Mouse (Mus musculus) naive thymus-derived CD4-positive, alpha-beta T cell, adult 2 months (primary cell): ENCODE data around the gene Rbck1.

Experiments
- DNase-seq: peaks from one replicate; pipeline ENCODE4 v3.0.0-alpha.2; 2011; ENCODE audit warnings: low read depth

The Rbck1 gene

DNA sequence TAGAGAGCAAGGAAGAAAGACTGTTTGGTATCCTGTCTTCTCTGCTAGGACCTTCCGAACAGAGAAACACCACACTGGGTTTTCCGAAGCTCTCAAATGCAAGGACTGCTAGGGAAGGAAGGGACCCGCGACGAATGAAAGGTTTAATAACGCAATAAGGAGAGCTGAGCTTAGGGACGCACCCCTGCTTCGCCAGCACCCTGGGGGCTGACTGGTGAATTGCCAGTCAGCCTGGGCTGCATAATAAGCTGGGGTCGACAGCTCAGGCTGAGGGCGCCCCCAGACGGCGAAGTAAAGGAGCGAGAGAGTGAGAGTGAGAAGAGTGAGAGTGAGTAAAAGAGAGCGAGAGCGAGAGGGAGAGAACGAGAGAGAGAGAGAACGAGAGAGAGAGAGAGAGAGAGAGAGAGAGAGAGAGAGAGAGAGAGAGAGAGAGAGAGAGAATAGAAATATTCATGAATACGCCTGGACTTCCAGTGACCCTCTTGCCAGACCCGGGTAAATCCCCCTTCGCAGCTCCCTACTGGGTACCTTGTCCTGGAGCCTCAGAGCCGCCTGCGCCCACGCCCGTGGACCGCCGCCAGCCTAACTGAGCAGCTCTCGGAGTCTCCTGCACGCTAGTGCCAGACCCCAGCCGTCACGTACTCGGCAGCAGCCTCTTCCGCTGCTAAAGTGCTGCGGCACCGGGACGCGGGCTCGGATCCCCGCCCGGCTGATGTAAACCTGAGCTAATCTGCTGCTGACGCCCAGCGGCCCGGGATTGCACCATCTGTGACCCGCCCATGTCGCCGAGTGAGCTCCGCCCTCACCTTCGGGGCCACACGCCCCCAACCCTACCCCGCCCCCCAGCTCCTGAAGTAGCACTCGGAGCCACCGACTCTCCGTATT is 11.1 kb upstream of the Rbck1 start, which contains the start of gene Trib3:
TSS of gene Trib3 (minus strand) at position 704 of the 885 bp plus-strand sequence.
- peak; percentile 92 for DNase-seq

- no peak for DNase-seq
These were observed 7.3 kb upstream of the Rbck1 start for GRCm38 (mm10) chr2:152339631-152340179.

DNA sequence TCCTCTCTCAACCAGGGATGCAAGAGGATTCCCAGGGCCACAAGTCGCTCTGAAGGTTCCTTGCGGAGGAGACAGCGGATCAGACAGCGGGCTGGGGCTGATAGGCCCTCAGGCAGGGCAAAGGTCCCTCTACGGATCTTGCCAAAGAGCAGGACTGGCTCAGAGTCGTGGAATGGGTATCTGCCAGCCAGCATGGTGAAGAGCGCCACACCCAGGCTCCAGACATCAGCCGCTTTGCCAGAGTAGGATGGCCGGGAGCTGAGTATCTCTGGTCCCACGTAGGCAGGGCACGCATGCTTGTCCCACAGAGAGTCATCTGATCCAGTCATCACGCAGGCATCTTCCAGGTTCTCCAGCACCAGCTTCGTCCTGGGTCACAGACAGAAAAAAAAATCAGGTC is 5.9 kb upstream of the Rbck1 start:
- DNase-seq = no peak

DNA sequence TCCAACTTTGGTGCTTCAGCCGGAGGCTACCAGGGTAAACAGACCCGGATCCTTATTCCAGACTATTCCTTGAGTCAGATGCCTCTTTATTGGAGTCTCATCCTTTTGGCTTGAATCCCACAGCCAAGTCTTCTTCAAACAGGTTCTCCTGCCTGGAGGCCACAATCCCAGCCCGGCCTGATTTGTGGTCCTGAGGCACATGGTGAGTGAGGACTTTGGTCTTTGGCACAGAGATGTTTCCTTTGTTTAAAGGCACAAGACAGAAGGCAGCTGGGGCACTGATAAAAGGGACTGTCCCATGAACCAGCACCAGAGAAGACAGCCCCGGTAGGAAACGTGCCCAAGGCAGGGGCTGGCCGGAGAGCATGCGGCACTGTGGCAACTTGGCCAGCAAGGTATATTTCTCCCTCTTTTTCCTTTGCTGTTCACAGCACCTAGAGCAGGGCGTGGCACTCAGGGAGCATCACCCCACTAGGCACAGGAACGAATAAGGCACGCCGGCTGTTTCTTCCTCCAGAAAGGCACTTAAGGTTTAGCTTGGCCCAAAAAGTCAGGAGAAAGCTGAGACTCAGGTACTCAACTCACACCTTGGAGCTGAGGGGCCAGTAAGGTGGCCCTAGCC is 5.2 kb upstream of the Rbck1 start:
- no peak for DNase-seq

- DNase-seq = no peak
These were observed 4.4 kb upstream of the Rbck1 start for GRCm38 (mm10) chr2:152336856-152337255.

- DNase-seq = no peak
These were observed 2.9 kb upstream of the Rbck1 start for GRCm38 (mm10) chr2:152335289-152335820.

DNA sequence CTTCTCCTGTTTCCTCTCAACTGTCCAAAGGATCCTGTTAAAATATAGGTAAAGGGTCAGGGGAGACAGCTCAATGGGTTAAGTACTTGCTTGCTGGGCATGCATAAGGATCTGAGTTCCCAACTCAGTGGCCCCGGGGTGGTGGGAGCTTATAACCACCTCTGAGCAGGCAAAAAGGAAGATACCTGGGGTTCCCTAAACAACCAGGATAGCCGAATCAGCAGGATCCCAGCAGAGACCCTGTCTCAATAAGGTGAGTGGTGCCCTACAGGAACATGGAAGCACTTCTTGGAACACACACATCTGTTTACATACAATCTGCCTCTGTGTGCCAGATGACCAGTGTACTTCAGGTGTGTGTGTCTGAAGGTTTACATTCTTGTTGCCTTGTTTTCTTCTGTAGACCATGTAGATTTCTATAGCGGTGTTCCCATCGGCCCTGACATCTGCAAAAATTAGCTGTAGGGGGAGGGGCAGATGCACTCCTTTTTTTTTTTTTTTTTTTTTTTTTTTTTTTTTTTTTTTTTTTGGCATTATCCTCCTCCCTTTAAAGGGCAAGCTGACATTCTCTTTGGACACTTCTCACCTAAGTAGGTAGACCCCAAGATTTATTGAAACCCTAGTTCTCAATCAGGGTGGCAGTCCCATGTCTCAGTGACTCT is 1.0 kb upstream of the Rbck1 start:
- peak; percentile 33 for DNase-seq

DNA sequence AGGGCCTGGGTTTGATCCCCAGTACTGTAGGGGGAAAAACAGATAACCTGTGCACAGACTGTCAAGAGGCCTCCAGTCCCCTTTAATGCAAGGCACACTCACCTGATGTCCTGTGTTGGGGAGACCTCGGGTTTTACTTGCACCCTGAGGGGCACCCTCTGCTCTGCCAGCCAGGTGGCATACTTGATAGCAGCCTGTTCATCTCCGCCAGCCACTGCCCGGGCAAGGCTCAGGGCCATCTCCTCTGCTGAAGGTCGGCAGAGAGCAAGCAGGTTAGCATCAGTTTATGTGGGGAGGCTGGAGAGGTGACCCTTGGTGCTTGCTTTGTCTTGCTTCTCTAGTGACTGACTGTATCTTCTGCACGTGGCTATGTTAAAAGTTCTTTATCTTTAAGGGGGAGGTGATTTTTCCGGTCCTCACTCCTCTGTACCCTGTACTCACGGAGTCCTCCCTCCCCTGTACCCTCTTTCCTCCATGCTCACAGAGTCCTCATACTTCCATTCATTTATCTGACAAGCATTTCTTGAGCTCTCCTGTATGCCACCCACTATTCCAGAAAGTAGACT is 1.5 kb downstream of the Rbck1 start:
- DNase-seq = peak; percentile 20

DNA sequence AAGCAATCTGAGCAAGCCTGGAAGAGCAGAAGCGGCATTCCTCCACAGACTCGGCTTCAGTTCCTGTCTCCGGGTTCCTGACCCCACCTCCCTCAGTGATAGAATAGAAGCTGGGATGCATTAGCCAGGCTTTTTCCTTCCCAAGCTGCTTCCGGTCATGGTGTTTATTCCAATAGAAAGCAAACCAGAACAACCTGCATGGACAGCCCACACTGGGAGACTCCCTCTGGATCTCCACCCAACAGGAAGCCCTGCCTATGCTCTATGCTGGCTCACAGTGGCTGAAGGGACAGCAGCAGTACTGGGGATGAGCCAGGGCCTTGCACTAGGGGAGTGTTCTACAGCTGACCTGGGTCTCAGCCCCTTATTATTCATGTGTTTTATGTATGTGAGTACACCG is 4.5 kb downstream of the Rbck1 start:
- DNase-seq = no peak

- DNase-seq = no peak
These were observed 5.8 kb downstream of the Rbck1 start for GRCm38 (mm10) chr2:152326654-152327053.

DNA sequence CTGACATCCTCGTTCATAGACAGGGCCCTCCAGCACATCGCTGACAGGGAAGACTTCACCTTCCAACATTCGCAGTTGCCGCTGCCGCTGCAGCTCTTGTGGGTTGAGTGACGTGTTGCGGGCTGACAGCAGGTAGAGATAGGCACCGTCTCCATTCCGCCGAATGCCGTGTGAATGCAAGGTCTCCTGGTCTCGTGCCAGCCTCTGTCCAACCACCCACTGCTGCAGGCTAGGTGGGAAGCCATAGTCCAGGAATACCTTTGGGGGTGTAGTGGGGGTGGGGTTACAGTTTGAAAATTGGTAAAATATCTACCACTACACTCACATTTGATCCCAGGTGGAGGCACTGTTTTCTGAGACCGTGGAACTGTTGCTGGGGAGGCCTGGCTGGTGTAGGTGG is 6.3 kb downstream of the Rbck1 start:
- DNase-seq = no peak

- DNase-seq = no peak
These were observed 7.6 kb downstream of the Rbck1 start for GRCm38 (mm10) chr2:152324842-152325241.

- no peak for DNase-seq
These were observed 8.5 kb downstream of the Rbck1 start for GRCm38 (mm10) chr2:152323971-152324370.

DNA sequence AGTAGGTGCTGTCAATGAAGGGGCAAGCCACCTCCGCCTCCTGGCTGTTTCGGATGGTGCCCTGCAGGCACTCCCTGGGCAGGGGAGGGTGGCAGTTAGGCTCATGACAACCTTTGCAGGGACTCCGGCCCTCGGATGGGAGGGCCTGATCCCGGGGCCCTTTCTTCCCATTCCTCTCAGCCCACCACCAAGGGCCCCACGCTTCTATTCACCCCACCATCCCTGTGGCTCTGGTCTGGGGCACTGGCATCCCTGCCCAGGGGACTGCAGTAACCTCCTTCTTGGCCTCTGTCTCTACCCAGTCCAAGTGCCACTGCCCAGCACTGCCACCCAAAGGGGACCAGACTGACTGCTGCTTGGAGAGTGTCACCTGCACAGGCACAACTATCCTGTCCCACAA is 10.3 kb downstream of the Rbck1 start:
- no peak for DNase-seq

DNA sequence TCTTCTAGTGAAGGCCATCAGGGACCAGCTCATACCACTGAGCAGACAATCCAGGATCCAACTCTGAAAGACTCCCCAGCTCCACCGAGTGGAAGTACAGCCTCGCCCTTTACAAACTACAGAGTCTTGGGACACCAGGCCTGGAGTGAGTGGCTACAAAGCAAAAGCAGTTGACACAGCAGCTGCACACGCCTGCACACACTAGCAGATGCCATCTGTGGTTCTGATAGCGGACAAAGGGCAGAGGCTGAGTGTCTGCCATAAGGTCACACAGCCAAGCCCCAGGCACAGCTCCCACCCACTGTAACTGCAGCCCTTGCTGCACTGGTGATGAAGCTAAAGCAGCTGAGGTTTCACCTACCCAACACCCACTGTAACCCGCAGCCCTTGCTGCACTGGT is 10.9 kb downstream of the Rbck1 start:
- no peak for DNase-seq

GRCm38 (mm10) chr2:152317054-152317453 is 15.4 kb downstream of the Rbck1 start:
- no peak for DNase-seq

GRCm38 (mm10) chr2:152313926-152314325 is 18.5 kb downstream of the Rbck1 start:
- no peak for DNase-seq

DNA sequence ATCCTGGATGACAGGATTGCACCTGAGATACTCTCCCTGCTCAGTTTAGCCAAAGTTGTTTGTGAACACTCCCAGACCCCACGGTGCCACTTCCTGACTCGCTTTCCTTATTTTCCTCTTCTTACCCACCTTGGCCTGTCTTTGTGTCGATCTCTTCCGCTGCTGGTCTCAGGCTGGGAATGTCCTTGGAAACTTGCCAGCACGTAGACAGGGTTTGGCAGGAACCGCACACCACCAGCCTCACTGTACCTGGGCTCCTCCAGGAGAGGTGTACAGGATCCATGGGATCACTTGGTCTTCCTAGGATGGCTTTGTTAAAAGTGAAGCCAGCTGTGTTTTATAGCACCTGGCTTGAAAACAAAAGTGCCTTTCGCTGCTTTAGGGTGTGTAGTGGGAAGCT is 19.5 kb downstream of the Rbck1 start:
- DNase-seq = no peak

- DNase-seq = no peak
These were observed 25.3 kb downstream of the Rbck1 start for GRCm38 (mm10) chr2:152307186-152307585.

- no peak for DNase-seq
These were observed 27.0 kb downstream of the Rbck1 start for GRCm38 (mm10) chr2:152305480-152305879.

GRCm38 (mm10) chr2:152303781-152304180 is 28.7 kb downstream of the Rbck1 start:
- DNase-seq = no peak

DNA sequence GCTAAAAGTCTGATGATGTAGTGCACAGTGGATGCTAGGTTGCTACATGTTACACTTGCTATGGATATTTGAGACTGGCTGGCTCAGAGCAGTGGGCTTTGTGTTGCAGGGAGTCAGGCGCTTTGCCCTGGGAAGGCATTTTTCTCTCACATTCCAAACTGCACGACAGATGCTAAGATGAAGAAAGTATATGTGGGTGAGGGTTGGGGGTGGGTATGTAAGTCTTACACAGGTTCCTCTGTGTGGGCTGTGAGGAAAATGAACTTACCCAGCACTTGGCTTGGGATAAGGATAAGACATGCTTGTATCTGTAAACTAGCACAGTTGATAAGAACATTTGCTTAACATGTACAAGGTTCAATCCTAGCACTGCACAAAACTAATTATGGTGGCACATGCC is 29.6 kb downstream of the Rbck1 start:
- DNase-seq = no peak
